Mouse (Mus musculus): ENCODE results near the gene Zfp385a.

Zfp385a gene

DNA sequence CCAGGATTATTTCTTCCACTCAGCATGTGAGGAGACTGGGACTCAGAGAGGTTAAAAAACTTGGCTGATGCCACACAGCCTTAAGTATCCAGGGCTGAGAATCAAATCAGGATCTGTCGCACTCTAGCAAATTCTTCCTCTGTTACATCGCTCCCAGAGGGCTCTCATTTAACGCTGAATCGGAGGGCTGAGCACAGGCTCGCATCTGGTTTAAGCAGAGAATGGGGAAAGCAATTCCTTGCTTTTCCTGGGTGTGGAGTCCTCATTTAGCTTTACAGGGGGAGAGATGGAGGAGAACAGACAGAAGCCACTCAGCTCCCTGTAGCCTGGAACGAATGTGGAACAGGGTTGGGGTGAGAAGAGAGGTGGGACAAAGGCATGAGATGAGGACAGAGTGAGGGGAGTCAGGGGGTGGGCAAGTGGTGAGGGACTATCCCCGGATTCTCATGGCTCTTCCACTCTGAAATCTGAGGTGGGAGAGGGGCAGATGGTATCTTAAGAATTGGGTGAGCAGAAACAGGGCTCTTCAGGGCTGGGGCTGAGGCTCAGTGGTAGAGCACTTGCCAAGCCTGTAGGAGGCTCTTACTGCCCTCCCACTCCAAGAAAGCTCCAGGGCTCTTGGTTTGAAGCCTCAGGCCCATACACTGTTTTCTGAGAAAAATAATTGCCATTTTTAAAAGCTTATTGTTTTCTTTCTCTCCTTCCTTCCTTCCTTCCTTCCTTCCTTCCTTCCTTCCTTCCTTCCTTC is 4.2 kb downstream of the Zfp385a start:
- 16% methylated on average over 7 of the region's 7 CpGs for WGBS

DNA sequence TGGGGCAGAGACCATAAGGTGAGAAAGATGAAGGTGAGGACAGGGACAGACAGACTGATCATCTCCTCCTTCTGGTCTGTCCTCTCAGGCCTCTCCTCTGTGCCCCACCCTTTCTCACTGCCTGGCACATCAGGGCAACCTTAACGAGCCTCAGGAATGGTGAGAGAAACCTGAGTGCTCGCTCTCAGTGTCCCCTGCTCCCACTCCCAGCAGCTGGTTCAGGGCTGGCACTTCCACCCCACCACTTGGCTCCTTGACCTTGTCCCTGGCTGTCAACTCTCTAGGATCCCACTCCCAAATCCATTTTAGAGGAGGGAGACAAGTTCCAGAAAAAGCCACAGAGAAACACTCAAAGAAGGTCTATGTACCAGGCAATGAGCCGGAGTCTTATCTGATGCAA is 4.9 kb downstream of the Zfp385a start:
- WGBS = 49% methylated on average over 3 of the region's 3 CpGs

DNA sequence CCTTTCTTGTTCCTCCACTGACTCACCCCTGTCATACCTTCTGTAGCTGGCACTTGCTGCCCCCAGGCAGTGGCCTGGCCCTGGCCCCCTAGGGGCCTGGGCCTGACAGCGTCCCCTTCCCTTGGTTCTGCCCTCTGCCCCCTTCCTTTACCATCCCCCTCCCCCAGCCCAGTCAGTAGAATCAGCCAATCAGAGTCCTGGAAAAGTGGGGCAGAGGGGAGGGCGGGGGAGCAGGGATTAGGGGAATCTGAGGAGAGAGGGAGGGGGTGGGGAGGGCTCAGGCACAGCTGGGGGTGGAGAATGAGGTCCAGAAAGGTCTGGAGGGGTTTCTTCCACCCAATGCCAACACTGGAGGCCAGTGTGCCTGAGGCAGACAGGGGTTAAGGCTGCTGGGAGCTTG is 5.7 kb downstream of the Zfp385a start:
- WGBS = 24% methylated on average over 2 of the region's 2 CpGs

DNA sequence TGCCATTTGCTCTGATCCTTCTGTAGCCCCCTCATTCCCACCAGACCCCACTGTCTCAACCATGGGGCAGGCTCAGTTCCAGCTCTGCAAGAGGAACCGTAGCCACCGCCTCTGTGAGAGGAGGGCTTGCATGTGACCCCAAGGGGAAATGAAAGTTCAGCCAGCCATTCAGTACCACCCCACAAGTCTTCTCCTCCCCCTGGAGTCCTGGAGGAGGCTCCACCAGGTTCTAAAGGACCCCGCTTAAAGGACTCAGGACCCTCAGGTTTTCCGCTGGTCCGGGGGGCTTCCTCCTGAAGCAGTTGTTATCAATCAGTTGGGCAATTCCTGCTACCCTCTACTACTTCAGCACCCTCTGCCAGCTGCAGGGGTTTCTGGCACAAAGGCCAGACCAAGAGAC is 6.2 kb downstream of the Zfp385a start:
- WGBS = 72% methylated on average over 5 of the region's 5 CpGs

DNA sequence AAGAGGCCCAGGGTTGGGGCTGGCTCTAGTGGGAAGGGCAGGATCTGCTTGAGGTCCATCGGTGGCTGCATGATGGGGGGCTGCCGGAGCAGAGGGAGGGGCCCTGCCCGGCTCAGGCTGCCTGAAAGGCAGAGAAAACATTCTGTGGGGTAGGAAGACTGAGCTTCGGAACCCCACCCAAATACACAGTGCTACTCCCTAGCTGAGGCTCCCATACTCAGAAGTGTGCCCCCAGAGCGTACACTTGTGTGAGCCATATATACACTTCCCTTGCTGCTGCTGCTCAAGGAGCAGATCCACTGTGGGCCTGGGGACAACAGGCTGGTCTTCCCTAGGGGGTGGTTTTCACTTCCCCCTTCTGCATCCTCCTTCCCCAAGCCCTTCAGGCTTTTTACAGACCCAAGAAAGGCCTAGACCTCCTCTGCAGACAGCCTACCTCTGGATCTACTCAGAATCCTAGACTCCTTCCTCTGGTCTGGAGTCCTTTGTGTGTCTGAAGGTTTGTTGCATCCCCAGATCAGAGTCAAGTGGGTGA is 6.7 kb downstream of the Zfp385a start:
- 61% methylated on average over 5 of the region's 5 CpGs for WGBS

DNA sequence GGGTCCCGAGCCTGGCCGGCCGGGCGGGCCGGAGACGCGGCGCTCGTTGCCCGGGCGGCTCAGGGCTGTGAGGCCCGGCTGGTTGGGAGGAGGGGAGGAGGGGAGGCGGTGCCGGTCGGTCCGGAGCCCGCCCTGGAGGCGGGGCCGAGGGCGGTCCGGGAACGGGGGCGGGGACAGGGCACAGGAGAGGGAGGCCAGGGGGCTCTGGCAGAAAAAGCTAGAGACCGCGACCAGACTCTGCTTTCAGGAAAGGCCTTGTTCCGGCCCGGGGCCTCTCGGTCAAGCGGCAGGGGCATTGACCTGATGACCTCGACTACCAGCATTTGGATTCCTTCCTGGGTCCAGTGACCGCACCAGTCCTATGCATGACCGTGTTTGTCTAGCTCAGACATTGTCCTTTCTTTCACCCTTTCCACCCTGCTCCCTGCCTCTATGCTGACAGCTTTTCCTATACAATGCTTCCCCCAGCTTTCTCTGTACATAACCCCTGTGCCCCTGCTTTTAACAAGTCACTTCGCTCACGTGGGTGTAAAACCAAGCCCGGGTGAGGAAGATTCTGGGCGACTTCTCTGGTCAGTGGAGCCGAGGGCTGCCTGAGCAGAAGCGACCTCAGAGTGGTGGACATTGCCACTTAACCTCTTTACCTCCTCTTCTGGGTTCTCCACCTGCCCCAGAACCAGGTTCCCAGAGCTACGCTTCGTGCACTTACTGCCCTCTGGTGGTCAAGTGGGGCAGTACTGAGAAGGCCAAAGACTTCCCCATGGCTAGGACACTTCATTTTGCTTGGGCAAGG is 16.2 kb downstream of the Zfp385a start:
- 1% methylated on average over 36 of the region's 40 CpGs for WGBS

DNA sequence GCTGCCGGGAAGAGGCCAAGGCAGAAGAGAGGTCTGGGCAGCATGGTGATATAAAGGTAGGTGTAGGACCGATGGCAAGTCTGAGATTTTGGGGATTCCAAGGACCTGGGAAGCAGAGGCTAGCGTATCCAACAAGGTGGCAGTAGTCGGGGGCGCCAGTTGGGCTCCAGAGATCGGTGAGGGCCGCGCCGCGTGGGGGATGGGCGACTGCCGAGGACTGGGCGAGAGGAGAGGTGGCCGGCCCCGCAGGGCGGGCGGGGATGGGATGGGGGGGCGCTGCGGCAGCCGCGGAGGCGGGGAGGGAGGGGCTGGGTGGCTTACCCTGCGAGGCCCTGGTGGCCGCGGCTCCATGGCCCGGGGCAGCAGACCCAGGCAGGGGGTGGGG is 16.8 kb downstream of the Zfp385a start:
- WGBS = 4% methylated on average over 16 of the region's 26 CpGs

DNA sequence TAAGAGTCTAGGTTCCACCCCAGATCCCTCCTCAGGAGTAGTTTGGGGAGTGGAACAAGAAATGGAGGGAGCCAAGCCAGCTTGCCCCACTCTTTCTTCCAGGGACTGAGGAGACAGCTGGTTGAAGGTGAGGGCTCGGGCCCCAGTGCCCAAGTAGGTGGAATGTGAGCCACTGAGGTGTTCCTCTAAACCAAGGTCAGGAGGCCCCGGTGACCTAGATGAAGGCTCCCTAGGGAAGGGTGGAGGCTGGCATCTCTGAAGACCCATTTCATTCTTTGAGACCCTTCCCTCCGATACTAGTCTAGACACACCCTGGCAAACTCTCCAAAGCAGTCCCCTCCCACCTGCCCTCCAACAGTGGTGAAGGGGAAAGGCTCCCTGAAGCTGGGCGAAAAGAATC is 17.5 kb downstream of the Zfp385a start:
- 58% methylated on average over 4 of the region's 4 CpGs for WGBS

DNA sequence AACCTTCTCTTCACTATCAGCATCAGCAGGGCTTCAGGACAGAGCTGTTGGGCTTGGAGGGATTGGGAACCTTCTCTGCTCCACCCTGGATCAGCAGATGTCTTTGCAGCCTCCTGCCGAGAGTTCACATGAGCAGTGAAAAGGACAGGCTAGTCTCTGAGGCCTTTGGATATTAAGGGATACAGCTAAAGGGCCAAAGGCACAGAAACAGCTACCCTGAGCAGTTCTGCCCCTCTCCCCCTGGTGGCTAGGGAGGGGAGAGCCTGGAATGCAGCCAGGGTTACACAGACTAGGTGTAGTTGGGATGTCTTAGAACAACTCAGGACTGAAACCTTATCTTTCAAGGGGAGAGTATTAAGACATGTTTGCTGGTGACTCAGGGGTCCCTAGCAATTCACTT is 18.8 kb downstream of the Zfp385a start:
- WGBS = 79% methylated on average over 1 of the region's 1 CpGs

DNA sequence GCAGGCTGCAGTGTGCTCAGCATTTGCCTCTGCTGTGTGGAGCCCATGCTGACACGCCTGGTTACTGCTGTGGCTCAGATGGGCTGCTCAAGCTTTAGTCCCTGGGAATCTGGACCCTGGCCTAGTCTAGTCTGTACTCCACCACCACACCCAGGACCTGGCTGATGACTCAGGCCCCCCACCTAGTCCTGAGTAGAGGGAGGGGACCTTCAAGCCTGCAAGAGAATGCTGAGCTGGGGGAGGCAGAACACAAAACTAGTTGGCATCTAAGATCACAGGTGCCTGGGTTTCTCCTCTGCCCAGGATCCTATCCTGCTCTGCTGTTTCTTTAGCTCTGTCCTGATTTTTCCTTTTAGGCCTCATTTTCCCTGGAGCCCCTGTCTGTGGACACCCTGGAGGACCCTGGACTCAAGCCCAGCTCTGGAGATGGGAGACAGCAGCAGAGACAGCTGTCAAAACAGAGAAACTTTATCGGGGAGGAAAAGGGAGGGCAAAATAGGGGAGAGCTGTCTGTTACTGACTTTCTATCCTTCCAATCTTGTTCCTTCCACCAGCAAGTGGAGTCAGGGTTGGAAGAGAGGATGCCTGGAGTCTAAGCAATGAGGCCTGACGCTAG is 21.6 kb downstream of the Zfp385a start:
- WGBS = 62% methylated on average over 3 of the region's 3 CpGs

DNA sequence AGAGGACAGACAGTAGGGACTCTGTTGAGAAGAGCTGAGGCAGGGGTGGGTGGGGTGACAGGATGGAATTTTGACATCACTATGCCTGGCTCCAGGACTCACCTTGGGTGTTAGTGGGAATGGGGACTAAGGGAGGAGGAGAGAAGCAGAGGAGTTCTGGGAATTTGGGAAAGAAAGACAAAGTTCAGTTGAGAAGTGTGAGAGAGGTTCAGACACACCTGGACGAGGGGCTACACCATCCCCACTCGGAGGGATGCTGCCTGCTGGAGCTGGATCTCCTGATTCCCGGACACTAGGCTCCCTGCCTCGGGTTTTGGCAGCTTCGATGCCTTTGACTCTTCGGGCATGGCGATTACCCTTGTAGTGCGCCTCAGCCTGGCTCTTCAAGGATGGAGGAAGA is 22.2 kb downstream of the Zfp385a start:
- 69% methylated on average over 8 of the region's 8 CpGs for WGBS

DNA sequence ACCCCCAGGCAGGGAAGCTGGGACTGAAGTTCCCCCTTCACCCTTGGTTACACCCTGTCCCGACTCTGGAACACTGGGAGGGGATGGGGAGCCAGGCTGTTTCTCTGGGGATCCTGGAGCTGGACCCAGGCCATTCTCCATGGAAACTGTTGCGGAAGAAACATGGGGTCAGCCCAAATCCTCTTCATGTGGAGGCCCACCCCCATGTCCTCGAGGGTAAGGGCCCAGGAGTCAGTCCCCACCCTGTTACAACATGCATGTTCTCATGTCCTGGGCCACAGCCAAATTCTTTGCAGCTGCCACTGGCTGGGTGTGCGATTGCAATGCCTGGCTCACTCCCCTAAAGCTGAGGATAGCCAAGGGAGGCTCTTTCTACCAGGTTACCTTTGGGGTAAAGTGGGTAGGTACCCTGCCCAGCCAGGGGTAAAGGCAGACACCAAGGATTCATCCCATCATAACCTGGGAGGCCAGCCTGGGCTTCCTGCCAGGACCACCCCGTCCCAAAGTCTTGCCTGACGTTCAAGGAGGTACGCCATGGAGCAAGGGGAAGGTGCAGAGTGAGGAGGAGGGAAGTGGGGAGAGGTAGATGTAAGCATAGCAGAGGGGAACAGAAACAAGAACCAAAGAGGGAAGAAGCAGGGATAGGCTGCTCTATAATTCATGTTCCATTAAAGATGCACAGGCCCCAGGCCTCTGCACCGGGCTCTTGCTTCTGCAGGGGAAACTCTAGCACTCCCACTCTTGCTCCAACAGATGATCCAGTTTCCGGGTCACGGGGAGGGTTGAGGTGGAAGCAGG is 23.7 kb downstream of the Zfp385a start:
- 55% methylated on average over 10 of the region's 10 CpGs for WGBS

DNA sequence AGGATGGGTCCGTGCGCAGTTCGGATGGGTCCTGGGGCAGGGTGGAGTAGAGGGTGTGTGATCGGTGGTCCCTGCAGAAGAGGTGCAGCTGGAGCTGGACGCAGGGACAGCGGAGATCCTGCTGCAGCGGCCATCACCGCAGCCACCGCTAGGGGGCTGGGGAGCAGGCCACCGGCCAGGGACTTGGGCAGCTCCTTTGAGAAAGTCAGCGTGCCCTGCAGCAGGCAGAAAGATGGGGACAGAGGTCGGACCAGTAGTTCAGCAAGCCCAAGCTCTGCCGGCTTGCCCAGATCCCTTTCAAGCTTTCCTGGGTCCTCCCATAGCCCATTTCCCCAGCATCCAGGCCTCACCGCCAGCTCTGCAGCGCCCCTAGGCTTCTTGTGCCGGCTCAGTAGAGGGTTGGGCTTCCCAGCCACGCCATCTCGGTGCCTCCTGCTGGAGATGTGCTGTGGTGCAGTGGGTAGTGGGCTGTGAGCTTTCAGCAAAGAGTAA is 24.8 kb downstream of the Zfp385a start:
- WGBS = 5% methylated on average over 18 of the region's 18 CpGs

DNA sequence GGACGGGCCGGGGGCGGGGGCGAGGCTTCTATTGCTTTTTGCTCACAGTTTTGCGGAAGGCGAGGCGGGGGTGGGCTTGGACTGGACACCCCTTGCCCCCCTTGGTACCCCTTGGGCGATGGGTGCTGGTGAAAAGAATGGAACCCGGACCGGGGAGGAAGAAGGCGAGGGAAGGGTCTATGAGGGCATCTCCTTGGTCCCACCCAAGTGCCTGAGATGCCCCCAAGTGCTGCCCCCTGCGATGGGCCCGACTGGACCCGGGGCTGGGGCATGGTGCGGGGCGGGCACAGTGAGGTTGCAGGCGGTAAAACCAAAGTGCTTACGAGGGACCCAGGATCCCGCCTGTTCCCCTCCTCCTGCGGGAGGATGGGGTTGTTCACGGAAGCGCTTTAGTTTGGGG is 25.7 kb downstream of the Zfp385a start:
- 48% methylated on average over 22 of the region's 22 CpGs for WGBS

DNA sequence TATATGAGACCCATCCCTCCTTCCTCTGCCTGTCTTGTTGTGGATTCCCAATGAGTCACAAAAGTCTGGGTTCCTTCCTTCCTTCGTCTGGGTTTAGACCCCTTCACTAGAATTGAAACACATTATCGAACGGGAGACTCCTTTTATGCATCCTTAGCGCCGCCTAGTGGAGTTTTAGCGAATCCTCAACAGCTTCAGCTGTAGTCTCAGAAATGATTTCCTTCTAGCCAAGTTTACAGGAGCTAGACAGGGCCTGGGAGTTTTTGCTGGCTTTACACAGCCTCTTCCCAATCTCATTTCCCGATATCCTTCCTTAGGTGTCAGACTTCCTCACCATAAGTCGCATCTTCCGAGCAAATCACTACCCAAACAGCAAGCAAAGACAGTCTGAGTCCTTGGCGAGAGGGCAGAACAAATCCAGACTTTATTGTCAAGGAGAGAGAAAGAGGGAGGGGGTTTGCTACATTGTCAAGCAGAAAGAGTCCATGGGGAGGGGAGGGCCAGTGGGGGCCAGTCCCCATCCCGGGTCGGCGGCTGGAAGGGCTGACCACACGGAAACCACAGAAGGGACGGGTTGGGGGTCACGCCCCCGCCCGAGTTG is 26.3 kb downstream of the Zfp385a start:
- WGBS = 20% methylated on average over 18 of the region's 18 CpGs

DNA sequence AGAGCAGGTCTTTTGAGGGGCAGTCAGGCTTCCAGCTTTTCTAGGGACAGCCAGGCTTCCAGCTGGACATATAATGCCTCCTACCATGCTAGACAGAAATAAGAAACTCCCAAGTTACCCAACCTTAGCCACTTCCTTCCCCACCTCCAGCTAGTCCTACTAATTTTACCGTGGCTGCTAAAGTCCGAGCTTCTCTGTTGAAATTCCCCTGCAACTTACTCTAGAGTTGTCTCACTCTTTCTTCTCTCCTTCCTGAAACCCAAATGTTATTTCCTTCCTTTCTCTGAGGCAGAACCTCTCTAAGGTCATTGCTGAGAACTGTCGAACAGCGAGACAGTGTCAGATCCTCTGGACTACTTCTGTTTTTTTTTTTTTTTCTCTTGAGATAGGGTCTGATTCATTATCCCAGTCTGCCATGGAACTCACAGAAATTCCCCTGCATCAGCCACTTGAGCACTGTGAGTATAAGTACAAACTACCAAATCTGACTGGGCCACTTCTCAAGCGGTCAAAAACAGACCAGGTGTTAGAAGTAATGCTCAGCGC is 29.5 kb downstream of the Zfp385a start, which contains the start of gene Gpr84:
Gene Gpr84, minus strand, starts transcription at position 248 of the 546 bp plus-strand sequence.
- 67% methylated on average over 6 of the region's 6 CpGs for WGBS

DNA sequence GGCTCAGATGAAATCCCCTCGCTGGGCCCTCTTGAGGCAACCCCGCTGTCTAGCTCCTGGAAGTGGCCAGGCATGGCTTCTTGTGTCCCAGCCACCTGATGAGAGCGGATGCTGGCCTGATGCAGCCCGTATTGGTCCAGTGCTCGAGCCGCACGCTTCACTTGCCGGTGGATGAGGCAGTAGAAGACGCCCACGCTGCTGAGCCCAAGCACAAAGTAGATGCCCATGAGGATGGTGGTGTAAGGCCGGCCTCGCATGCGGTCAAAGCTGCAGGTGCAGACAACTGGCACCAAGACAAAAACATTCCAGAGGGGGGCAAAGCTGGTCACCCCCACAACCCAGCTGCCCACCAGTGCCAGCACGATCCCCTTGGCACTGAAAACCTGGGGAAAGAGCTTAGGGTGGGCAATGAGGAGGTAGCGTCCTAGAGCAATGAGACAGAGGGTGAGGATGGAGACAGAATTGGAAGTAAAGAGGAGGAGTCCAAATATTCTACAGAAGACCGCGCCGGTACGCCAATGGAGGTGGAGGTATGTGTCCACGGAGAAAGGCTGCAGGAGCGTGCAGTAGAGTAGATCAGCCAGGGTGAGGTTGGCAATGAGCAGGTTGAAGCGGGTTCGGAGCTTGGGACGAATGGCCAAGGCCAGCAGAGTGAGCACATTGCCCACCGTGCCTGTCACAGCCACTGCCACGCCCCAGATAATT is 30.9 kb downstream of the Zfp385a start:
- 74% methylated on average over 26 of the region's 26 CpGs for WGBS

DNA sequence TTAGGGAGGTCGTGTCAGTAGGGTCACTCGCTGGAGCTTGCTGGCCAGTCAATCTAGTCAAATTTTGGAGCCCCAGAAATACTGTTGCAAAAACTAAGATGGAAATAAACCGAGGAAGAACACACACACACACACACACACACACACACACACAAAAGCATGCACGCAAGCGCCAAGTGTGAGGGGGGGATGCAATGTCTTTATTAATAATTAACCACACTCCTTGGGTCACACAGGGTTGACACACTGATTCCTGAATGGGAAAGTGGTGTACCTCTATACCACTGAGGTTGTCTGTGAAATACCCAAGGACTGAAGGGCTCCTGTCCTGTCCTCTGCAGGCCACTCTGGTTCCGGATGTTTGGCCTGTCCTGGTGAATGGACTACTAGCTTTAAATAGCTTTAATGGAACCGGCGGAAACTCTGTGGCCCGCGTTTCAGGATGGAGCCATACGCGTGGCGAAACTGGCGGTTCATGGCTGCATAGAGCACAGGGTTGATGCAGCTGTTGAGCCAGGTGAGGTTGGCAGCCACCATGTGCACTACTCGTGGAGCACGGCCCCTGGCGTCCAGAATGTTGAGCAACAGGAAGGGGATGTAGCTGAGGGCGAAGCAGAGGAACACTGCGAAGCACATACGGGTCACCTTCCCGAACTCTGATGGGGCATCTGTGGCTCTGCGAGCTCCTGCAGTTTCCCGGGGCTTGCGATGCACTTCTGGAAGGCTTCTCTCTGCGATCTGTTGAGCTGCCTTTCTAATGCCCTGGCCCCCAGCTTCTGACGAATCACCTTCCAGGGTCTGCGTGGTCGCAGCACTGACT is 31.6 kb downstream of the Zfp385a start:
- WGBS = 60% methylated on average over 28 of the region's 28 CpGs

DNA sequence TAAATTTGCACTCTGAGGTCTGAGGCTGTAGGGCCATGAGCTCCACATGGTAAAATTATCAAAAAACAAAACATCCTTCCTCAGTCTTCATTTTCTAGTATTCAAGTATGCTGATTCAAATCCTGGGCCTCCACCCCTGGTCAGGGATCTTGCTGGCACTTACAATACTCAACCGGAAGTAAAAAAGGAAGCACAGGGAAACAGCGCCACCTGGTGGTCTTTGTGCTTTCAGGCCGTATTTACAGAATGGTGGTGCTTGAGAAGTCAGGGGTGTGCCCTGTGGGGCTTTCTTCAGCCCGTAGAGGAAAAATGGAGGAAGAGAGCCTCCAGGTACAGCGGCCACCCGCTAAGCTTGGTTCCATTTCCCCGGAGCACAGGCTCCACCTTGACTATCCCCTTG is 32.8 kb downstream of the Zfp385a start:
- WGBS = 2% methylated on average over 7 of the region's 7 CpGs
